Mouse (Mus musculus): ENCODE measurements around the gene Nipsnap3a.

GRCm38 (mm10) chr4:53045807-53046206 is 56.7 kb downstream of the Nipsnap3a start:
- no peak for TF ChIP-seq CTCF (IDR thresholded peaks at IDR 0.05; ENCODE audit: low read depth, low read length)
- TF ChIP-seq POLR2AphosphoS5 (IDR thresholded peaks at IDR 0.05; ENCODE audit: insufficient replicate concordance, low read depth, low read length): no peak
- TF ChIP-seq TAL1 (conservative IDR thresholded peaks at IDR 0.05; ENCODE audit: low read depth, low read length): no peak
- TF ChIP-seq GATA1 (IDR thresholded peaks at IDR 0.05; ENCODE audit: borderline replicate concordance, low read length): no peak
- no peak for TF ChIP-seq GATA2 (IDR thresholded peaks at IDR 0.05; ENCODE audit: borderline replicate concordance, low read depth, low read length)

All from G1E (cell line).